In genomic region chr10:70948276-70948675, GRCm38 (mm10) we compare ENCODE assay signal across 22 mouse cellular contexts.
DNase-seq lines count a peak whose midpoint lies in the region; ATAC-seq lines count a peak whose summit lies in the region.
"Had no signal": no experiment of that assay in that cellular context is flagged by ENCODE, and none has a peak within 500 bp of the region (broad histone marks: within the 10 kb centered on the region; RNA-seq: fewer than 3 reads in every experiment).

No protein-coding gene starts in this region.

- H3K9ac ChIP-seq in midbrain, embryonic 11.5 days (ENCODE audit: low read length), result no peak overlapping the region
- H3K9ac ChIP-seq in midbrain, embryonic 13.5 days (replicated peaks), result no peak overlapping the region
- H3K9ac ChIP-seq in midbrain, embryonic 14.5 days (replicated peaks; ENCODE audit: low read length), result no peak overlapping the region
- H3K9ac ChIP-seq: forebrain, embryonic 13.5 days; intestine, embryonic 15.5 days; kidney, embryonic 15.5 days; limb, embryonic 12.5 days; liver, embryonic 13.5 days; lung, embryonic 15.5 days; neural tube, embryonic 13.5 days had no signal

- H3K4me3 ChIP-seq in midbrain, embryonic 11.5 days (ENCODE audit: low read depth, low read length), result no peak overlapping the region
- no peak overlapping the region for H3K4me3 ChIP-seq in midbrain, embryonic 13.5 days (replicated peaks)
- no peak overlapping the region for H3K4me3 ChIP-seq in midbrain, embryonic 14.5 days (replicated peaks; ENCODE audit: low read depth, low read length)
- H3K4me3 ChIP-seq: forebrain, embryonic 13.5 days; intestine, embryonic 15.5 days; kidney, embryonic 15.5 days; left cerebral cortex, adult 2 months; limb, embryonic 12.5 days; liver, embryonic 13.5 days; lung, embryonic 15.5 days; neural tube, embryonic 13.5 days had no signal

- H3K27me3 ChIP-seq in midbrain, embryonic 11.5 days (ENCODE audit: control insufficient read depth, insufficient read depth, low read length), result no peaks in the 10 kb centered on the region
- H3K27me3 ChIP-seq in midbrain, embryonic 13.5 days, result no peaks in the 10 kb centered on the region
- H3K27me3 ChIP-seq in midbrain, embryonic 14.5 days (ENCODE audit: control insufficient read depth, insufficient read depth, low read length), result no peaks in the 10 kb centered on the region
- H3K27me3 ChIP-seq: CH12.LX; forebrain, embryonic 13.5 days; intestine, embryonic 15.5 days; kidney, embryonic 15.5 days; limb, embryonic 12.5 days; liver, embryonic 13.5 days; lung, embryonic 15.5 days; neural tube, embryonic 13.5 days had no signal

- no peak for ATAC-seq in midbrain, embryonic 11.5 days (ENCODE audit: low FRiP score)
- no peak for ATAC-seq in midbrain, embryonic 13.5 days
- ATAC-seq in midbrain, embryonic 14.5 days (ENCODE audit: low FRiP score, low TSS enrichment), result no peak
- ATAC-seq: forebrain, embryonic 13.5 days; intestine, embryonic 15.5 days had no signal

- peak; percentile 47 to 62 for DNase-seq in cerebellum, postnatal 25 days
- DNase-seq in cerebellum, adult 9-11 months, result no peak
- DNase-seq in layer of hippocampus, adult 11-12 months (ENCODE audit: low spot score), result peak; percentile 35
- DNase-seq in layer of hippocampus, adult 9-10 months (ENCODE audit: low spot score), result no peak
- DNase-seq in midbrain, embryonic 11.5 days (ENCODE audit: low spot score, missing footprints), result no peak
- DNase-seq in midbrain, embryonic 14.5 days, result no peak
- DNase-seq in embryo, embryonic 11 days, result no peak
- DNase-seq: adrenal gland, adult 2 months; cerebellum, adult 18-20 months; heart, postnatal 14 days; liver, embryonic 13.5 days had no signal

- H3K36me3 ChIP-seq in midbrain, embryonic 11.5 days (ENCODE audit: control insufficient read depth, insufficient read depth, low read length), result no peaks in the 10 kb centered on the region
- H3K36me3 ChIP-seq in midbrain, embryonic 13.5 days, result no peaks in the 10 kb centered on the region
- H3K36me3 ChIP-seq in midbrain, embryonic 14.5 days (ENCODE audit: control insufficient read depth, insufficient read depth, low read length), result no peaks in the 10 kb centered on the region
- H3K36me3 ChIP-seq: intestine, embryonic 15.5 days; neural tube, embryonic 13.5 days had no signal

- peaks cover 20% of the 10 kb centered on the region for H3K4me1 ChIP-seq in midbrain, embryonic 11.5 days (ENCODE audit: control insufficient read depth, insufficient read depth, low read length)
- H3K4me1 ChIP-seq in midbrain, embryonic 13.5 days (replicated peaks), result peaks cover 44% of the 10 kb centered on the region
- H3K4me1 ChIP-seq in midbrain, embryonic 14.5 days (ENCODE audit: control insufficient read depth, insufficient read depth, low read length), result peaks cover 46% of the 10 kb centered on the region
- H3K4me1 ChIP-seq: intestine, embryonic 15.5 days; liver, embryonic 13.5 days had no signal

- H3K27ac ChIP-seq in midbrain, embryonic 11.5 days (ENCODE audit: low read depth, low read length), result 0 out of 2 replicates have a peak overlapping the region, but pooled peaks have one; percentile 8
- no peak overlapping the region; the same call in 1 of the 2 replicates for H3K27ac ChIP-seq in midbrain, embryonic 13.5 days
- peak overlapping the region; percentile 93; the same call in 1 of the 2 replicates for H3K27ac ChIP-seq in midbrain, embryonic 14.5 days (replicated peaks; ENCODE audit: low read depth, low read length)
- H3K27ac ChIP-seq: forebrain, embryonic 13.5 days; intestine, embryonic 15.5 days; kidney, embryonic 15.5 days; left cerebral cortex, adult 2 months; limb, embryonic 12.5 days; liver, embryonic 13.5 days; lung, embryonic 15.5 days; macrophage had no signal

- 87% methylated on average over 10 of the region's 10 CpGs for WGBS in midbrain, embryonic 11.5 days
- WGBS in midbrain, embryonic 13.5 days, result 91% methylated on average over 10 of the region's 10 CpGs
- WGBS in midbrain, embryonic 14.5 days, result 90% methylated on average over 10 of the region's 10 CpGs

- no peak overlapping the region for H3K4me2 ChIP-seq in midbrain, embryonic 11.5 days
- no peak overlapping the region for H3K4me2 ChIP-seq in midbrain, embryonic 13.5 days (replicated peaks)
- H3K4me2 ChIP-seq in midbrain, embryonic 14.5 days (ENCODE audit: low read length), result no peak overlapping the region
- H3K4me2 ChIP-seq: forebrain, embryonic 13.5 days; heart, embryonic 11.5 days; intestine, embryonic 15.5 days; kidney, embryonic 15.5 days; limb, embryonic 12.5 days; liver, embryonic 13.5 days; lung, embryonic 15.5 days; neural tube, embryonic 13.5 days had no signal

- H3K9me3 ChIP-seq in midbrain, embryonic 11.5 days (ENCODE audit: control insufficient read depth, low read length), result no peaks in the 10 kb centered on the region
- H3K9me3 ChIP-seq in midbrain, embryonic 13.5 days, result no peaks in the 10 kb centered on the region
- H3K9me3 ChIP-seq in midbrain, embryonic 14.5 days (ENCODE audit: control insufficient read depth, low read length), result no peaks in the 10 kb centered on the region
- H3K9me3 ChIP-seq: forebrain, embryonic 13.5 days; intestine, embryonic 15.5 days; kidney, embryonic 15.5 days; limb, embryonic 12.5 days; lung, embryonic 15.5 days; neural tube, embryonic 13.5 days had no signal

Comparison
In these comparisons a context has a peak if more than half of its experiments do, and no peak if none do; other contexts are left out.
1. DNase-seq: peak in cerebellum, postnatal 25 days (2 of 2) and layer of hippocampus, adult 11-12 months (single experiment); none in cerebellum, adult 9-11 months (single experiment), layer of hippocampus, adult 9-10 months (single experiment), midbrain, embryonic 11.5 days (single experiment), midbrain, embryonic 14.5 days (single experiment) and embryo, embryonic 11 days (single experiment).